Mouse (Mus musculus) limb, embryonic 15.5 days (tissue): ENCODE measurements around the gene Fbxl19. TPM values are rescaled to one million over a fixed set of nuclear protein-coding genes. Genes with fewer than 3 reads are reported as not detected.
A peak's percentile ranks its signal among the peaks of the same experiment; 100 is the strongest.
"Not testable (repeated sequence)": the region's sequence is repeated elsewhere in the genome, so short reads cannot be mapped to it uniquely, and the experiment has no call there.

Experiments
- ATAC-seq: fragments of 200-750 bp; cut with Nextera tagmentation; 2 replicates; pipeline ENCODE4 v1.8.0; 2017; ENCODE audit warnings: low read depth, moderate TSS enrichment; ENCODE audit not compliant: insufficient number of reproducible peaks, low FRiP score, low TSS enrichment
- H3K27ac ChIP-seq: fragments of 300-500 bp; sonication (generic); 2 replicates; pipeline ENCODE4 v1.5.1; 2015; ENCODE audit warnings: moderate library complexity, mild to moderate bottlenecking, inconsistent platforms
- H3K27me3 ChIP-seq: fragments of 300-500 bp; sonication (generic); 2 replicates; pipeline ENCODE4 v1.6.1; 2015; ENCODE audit warnings: inconsistent platforms
- H3K36me3 ChIP-seq: fragments of 300-500 bp; sonication (generic); 2 replicates; pipeline ENCODE4 v1.6.1; 2015; ENCODE audit warnings: inconsistent platforms
- H3K4me1 ChIP-seq: fragments of 300-500 bp; sonication (generic); 2 replicates; pipeline ENCODE4 v1.6.1; 2015; ENCODE audit warnings: inconsistent platforms
- H3K4me2 ChIP-seq: fragments of 300-500 bp; sonication (generic); 2 replicates; pipeline ENCODE4 v1.6.1; 2015; ENCODE audit warnings: mild to moderate bottlenecking, inconsistent platforms
- H3K4me3 ChIP-seq: fragments of 300-500 bp; sonication (generic); 2 replicates; pipeline ENCODE4 v1.5.1; 2015; ENCODE audit warnings: mild to moderate bottlenecking, inconsistent platforms
- H3K9ac ChIP-seq: fragments of 300-500 bp; sonication (generic); 2 replicates; pipeline ENCODE4 v1.6.1; 2015; ENCODE audit warnings: inconsistent platforms
- H3K9me3 ChIP-seq: fragments of 300-500 bp; sonication (generic); 2 replicates; pipeline ENCODE4 v1.6.1; 2016; ENCODE audit warnings: inconsistent platforms
- WGBS: fragments of 180-500 bp; shearing (Covaris S2); methylation state at CpG from one replicate; pipeline ENCODE4 v1.1.7; 2015; 5-methylcytosine and 5-hydroxymethylcytosine counted together
- polyA plus RNA-seq: library from polyadenylated mRNA; unstranded; fragments of >200 nt; fragmentation: Nextera tagmentation; extraction: Ambion mirVana; gene quantifications from 2 replicates; pipeline ENCODE4 v1.2.1, GENCODE M21; 2015

Fbxl19 gene
- polyA plus RNA-seq, 1 experiment from 2014 or later: 4.3 TPM

DNA sequence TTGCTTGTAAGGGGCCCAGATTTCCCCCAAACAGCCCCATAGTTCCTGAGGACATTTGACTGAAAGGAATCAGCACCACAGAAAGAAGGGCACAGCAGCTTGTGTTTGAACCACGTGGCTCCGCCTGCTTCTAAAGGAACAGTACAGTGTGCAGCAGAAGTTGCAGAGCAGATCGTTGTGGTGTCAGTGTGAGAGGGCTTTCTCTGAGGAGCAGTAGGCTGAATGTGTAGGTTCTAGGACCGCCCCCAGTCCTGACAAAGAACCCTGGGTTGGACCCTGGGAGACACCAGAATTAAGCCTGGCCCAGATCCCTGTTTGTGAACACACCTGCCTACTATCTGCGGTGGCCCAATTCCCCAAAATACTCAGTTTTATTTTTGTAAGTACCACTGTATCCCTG is 26.9 kb downstream of the Fbxl19 start:
- Histone ChIP-seq H3K27ac (0 out of 2 replicates have a peak overlapping the region, but pooled peaks have one; percentile 88), H3K4me1 (peaks cover 36% of the 10 kb centered on the region), H3K4me3 (peak overlapping the region; percentile 70; the same call in 1 of the 2 replicates), H3K4me2 (peak overlapping the region; percentile 88; the same call in 1 of the 2 replicates), H3K9ac (no peak overlapping the region), H3K27me3 (no peaks in the 10 kb centered on the region), H3K9me3 (no peaks in the 10 kb centered on the region), H3K36me3 (peaks cover 17% of the 10 kb centered on the region)
- 58% methylated on average over 5 of the region's 5 CpGs for WGBS
- no peak for ATAC-seq

DNA sequence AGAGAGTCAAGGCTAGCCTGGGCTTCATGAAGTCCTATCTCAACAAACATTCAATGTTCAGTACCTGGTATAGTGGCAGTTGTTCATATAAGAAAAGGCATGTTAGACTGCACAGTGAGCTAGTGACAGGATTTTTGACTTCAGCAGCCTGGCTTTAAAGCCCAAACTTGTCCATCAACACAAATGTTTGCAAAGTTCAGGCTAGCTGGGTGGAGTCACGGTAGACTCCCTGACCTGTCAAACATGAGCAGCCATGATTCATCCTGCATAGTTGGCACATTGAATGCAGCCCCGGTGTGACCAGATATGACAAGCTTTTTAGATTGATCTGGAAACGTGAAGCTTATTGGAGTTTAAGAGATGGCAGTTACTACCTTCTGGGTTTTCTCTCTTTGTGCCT is 27.7 kb downstream of the Fbxl19 start:
- H3K36me3 ChIP-seq: peaks cover 12% of the 10 kb centered on the region
- H3K4me2 ChIP-seq: no peak overlapping the region
- H3K4me1 ChIP-seq: peaks cover 36% of the 10 kb centered on the region
- H3K9me3 ChIP-seq: no peaks in the 10 kb centered on the region
- H3K9ac ChIP-seq: no peak overlapping the region
- no peaks in the 10 kb centered on the region for H3K27me3 ChIP-seq
- ATAC-seq: no peak
- H3K27ac ChIP-seq: no peak overlapping the region
- H3K4me3 ChIP-seq: no peak overlapping the region
- 64% methylated on average over 3 of the region's 3 CpGs for WGBS

DNA sequence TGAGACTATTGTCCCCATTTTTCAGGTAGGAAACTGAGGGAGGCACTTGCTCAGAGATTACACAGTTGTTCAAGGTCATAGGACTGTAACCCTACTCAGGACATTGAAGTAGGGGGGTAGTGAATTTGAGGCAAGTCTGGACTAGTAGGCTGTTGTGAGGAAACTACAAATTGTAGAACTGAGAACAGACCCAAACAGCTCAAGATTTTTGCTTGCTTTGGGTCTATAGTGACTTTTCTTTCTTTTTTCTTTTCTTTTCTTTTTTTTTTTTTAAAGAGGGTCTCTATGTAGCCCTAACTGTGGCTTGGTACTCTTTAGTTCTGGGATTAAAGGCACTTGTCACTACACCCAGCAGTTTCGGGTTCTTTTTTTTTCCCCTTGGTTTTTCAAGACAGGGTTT is 28.2 kb downstream of the Fbxl19 start:
- Histone ChIP-seq H3K4me1 (peaks cover 36% of the 10 kb centered on the region), H3K27me3 (no peaks in the 10 kb centered on the region), H3K9me3 (no peaks in the 10 kb centered on the region), H3K4me3 (no peak overlapping the region), H3K36me3 (peaks cover 7% of the 10 kb centered on the region), H3K9ac (no peak overlapping the region), H3K27ac (no peak overlapping the region), H3K4me2 (no peak overlapping the region)
- ATAC-seq: no peak
- WGBS: 78% methylated on average over 1 of the region's 1 CpGs

DNA sequence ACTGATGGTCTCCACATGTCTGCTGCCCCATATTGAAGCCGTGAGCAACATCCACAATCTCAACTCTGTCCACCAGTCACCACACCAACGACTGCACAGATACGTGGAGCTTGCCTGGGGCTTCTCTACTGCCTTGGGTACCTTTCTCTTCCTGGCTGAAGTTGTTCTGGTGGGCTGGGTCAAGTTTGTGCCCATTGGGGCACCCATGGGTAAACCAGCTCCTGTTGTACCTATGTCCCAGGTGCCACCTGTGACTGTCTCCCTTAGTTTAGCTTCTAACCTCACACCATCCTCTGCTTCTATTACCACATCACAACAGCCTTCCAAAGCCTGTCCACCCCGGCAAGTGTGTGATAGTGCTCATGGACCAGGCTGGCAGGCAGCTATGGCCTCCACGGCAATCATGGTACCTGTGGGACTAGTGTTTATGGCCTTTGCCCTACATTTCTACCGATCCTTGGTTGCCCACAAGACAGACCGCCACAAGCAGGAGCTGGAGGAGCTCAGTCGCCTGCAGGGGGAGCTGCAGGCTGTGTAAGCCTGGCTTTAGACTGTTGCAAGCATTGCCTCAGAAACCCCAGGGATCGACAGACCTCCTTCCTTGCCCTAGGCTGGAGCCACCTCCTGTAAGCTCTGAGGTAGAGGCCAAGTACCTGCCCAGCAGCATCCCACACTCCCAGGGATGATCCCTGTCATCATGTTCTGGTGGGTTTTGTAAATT is 29.5 kb downstream of the Fbxl19 start:
- no peak overlapping the region for H3K4me2 ChIP-seq
- no peak overlapping the region for H3K4me3 ChIP-seq
- H3K9ac ChIP-seq: no peak overlapping the region
- ATAC-seq: no peak
- H3K9me3 ChIP-seq: no peaks in the 10 kb centered on the region
- peaks cover 36% of the 10 kb centered on the region for H3K4me1 ChIP-seq
- H3K27me3 ChIP-seq: no peaks in the 10 kb centered on the region
- WGBS: 38% methylated on average over 9 of the region's 9 CpGs
- peaks cover 3% of the 10 kb centered on the region; the same call in 1 of the 2 replicates for H3K36me3 ChIP-seq
- no peak overlapping the region for H3K27ac ChIP-seq

DNA sequence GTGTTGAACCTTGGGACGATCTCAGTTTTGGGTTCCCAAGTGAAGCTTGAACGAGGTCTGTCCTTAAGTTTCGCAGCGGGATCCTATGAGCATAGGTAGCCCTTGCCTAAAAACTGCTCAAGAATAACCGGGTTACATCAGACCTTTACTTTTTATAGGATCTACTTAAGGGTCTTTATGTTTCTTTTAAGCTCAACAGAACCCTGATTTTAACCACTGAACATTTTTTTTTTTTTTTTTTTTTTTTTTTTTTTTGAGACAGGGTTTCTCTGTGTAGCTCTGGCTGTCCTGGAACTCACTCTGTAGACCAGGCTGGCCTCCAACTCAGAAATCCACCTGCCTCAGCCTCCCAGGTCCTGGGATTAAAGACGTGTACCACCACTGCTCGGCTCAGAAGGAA is 31.5 kb downstream of the Fbxl19 start:
- peak overlapping the region; percentile 86 for H3K4me3 ChIP-seq
- H3K27ac ChIP-seq: peak overlapping the region; percentile 99
- H3K9ac ChIP-seq: peak overlapping the region; percentile 85
- ATAC-seq, H3K9me3 ChIP-seq, H3K27me3 ChIP-seq: not testable (repeated sequence)
- H3K36me3 ChIP-seq: peaks cover 21% of the 10 kb centered on the region
- peaks cover 25% of the 10 kb centered on the region for H3K4me1 ChIP-seq
- WGBS: 60% methylated on average over 7 of the region's 7 CpGs
- peak overlapping the region; percentile 76 for H3K4me2 ChIP-seq

DNA sequence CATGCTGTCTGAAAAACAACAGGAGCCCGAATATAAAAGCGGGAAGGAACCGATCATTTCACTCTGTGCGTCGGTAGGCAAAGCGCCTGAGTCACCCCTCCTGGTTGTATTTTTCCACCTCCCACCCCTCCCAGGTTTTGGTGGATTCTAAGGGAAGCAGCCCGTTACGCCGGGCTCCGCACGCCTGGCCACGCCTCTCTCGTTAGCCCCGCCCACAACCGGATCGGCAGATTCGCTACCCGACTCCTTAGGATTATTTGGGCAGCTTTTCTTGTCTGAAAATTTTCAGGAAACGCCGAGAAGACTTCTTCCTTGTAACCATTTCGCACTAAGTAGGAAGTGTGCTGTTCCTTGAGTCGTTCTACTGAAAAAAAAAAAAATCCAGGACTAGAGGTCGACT is 32.1 kb downstream of the Fbxl19 start, which contains the start of gene Setd1a:
Gene Setd1a (plus strand): TSS at position 245 of the 400 bp plus-strand sequence.
- H3K4me3 ChIP-seq: peak within 1 kb of the TSS; percentile 86
- peaks cover 19% of the 10 kb centered on the region for H3K4me1 ChIP-seq
- H3K4me2 ChIP-seq: peak within 1 kb of the TSS; percentile 76
- H3K9me3 ChIP-seq: no peaks in the 10 kb centered on the region
- peaks cover 27% of the 10 kb centered on the region for H3K36me3 ChIP-seq
- peak within 1 kb of the TSS; percentile 99 for H3K27ac ChIP-seq
- WGBS: under 1% methylated on average over 23 of the region's 23 CpGs
- peak; percentile 75 for ATAC-seq
- no peaks in the 10 kb centered on the region for H3K27me3 ChIP-seq
- peak within 1 kb of the TSS; percentile 85 for H3K9ac ChIP-seq

DNA sequence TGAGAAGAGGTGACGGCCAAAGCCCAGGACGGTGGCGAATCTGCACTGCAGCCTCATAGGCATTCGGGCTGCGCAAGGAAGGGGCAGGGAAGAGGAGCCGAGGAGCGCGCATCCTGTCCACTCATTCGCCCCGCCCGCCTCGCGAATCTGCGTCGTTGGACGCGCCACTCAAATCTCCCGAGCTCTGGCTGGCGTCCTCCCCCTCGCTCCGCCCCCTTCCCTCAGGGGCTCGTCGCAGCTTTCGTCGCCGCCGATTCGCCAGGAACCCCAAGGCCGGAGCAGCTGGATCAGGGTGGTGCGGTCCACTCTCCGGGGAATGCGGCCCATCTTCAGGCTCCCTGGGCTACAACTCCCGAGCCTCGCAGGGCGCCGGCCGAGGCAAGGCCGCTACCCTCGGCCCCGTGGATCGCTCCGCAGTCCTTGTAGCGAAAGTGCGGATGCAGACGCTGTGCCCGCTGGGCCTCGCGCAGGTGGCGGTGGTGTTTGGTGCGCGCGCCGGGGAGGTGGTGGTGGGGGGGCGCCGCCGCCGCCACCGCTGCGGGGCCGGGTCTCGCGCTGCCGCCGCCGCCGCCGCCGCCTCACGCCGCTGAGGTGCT is 32.6 kb downstream of the Fbxl19 start:
- Histone ChIP-seq H3K9ac (peak overlapping the region; percentile 85), H3K9me3 (no peaks in the 10 kb centered on the region), H3K4me3 (peak overlapping the region; percentile 86), H3K4me2 (peak overlapping the region; percentile 76), H3K4me1 (peaks cover 19% of the 10 kb centered on the region), H3K27ac (peak overlapping the region; percentile 99), H3K36me3 (peaks cover 31% of the 10 kb centered on the region), H3K27me3 (no peaks in the 10 kb centered on the region)
- under 1% methylated on average over 67 of the region's 70 CpGs for WGBS
- peak; percentile 89 for ATAC-seq

DNA sequence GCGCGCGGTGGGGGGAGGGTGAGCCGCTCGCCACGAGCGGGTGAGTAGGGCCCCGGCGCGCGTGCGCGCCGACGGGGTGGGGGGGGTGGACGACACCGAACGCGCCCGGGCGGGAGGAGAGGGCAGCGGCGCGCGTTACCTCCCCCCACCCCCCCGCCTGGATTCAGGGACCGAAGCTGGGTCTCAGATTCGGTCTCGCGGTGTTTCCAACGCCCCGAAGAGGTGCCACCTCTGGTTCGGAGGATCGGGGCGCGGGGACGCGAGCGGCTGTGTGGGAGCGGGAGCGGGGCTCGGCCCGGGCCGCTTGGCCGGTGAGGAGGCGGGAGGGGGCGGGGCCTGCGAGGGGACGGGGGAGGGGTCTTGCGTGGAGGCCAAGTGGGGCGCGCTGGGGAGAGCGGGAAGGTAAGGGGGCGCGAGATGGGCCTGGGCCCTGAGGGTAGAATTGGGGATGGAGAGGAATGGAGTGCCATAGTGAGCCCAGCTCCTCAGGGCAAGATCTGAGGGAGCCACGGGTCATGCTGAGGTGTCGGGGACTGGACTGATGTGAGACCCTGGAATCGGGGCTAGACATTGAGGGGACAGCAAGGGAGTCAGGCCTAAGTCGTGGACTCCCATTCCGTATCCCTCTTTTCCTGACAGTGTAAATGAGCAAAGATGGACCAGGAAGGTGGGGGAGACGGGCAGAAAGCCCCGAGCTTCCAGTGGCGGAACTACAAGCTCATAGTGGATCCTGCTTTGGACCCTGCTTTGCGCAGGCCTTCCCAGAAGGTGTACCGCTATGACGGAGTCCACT is 33.3 kb downstream of the Fbxl19 start:
- peak overlapping the region; percentile 99 for H3K27ac ChIP-seq
- peaks cover 19% of the 10 kb centered on the region for H3K4me1 ChIP-seq
- peaks cover 38% of the 10 kb centered on the region for H3K36me3 ChIP-seq
- peak overlapping the region; percentile 85 for H3K9ac ChIP-seq
- H3K9me3 ChIP-seq: no peaks in the 10 kb centered on the region
- peak overlapping the region; percentile 76 for H3K4me2 ChIP-seq
- 2% methylated on average over 65 of the region's 66 CpGs for WGBS
- peak overlapping the region; percentile 86 for H3K4me3 ChIP-seq
- H3K27me3 ChIP-seq: no peaks in the 10 kb centered on the region
- ATAC-seq: 0 out of 2 replicates have a peak, but pooled peaks have one; percentile 28

DNA sequence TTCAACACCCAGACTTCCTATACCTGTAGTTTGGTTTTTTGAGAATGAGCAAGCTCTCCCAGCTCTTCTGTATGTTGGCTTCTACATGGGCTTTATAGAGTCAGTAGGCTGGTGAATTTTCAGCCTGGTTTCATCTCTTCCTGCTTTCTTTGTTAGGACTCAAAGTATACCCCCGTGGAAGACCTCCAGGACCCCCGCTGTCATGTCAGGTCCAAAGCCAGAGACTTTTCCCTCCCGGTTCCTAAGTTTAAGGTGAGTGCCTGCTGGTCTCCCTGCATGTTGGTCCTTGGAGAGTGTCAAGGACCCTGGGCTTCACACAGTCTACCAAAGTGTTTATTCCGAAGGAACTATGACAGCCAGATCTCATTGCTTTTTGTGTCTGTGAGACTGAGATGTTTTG is 34.0 kb downstream of the Fbxl19 start:
- Histone ChIP-seq H3K9me3 (no peaks in the 10 kb centered on the region), H3K4me2 (peak overlapping the region; percentile 76), H3K27me3 (no peaks in the 10 kb centered on the region), H3K9ac (peak overlapping the region; percentile 85), H3K27ac (peak overlapping the region; percentile 99; the same call in 1 of the 2 replicates), H3K36me3 (peaks cover 41% of the 10 kb centered on the region), H3K4me1 (peaks cover 19% of the 10 kb centered on the region), H3K4me3 (peak overlapping the region; percentile 86)
- WGBS: 76% methylated on average over 4 of the region's 4 CpGs
- no peak for ATAC-seq

DNA sequence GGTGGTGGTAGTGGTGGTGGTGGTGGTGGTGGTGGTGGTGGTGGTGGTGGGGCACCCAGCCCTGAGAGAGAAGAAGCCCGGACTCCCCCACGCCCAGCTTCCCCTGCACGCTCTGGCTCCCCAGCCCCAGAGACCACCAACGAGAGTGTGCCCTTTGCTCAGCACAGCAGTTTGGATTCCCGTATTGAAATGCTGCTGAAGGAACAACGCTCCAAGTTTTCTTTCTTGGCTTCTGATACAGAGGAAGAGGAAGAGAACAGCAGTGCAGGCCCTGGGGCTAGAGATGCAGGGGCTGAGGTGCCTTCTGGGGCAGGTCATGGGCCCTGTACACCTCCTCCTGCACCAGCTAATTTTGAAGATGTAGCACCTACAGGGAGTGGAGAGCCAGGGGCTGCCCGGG is 41.0 kb downstream of the Fbxl19 start, which contains the start of gene Gm49388:
Gene Gm49388 (plus strand): TSS at position 301 of the 400 bp plus-strand sequence.
- 92% methylated on average over 7 of the region's 7 CpGs for WGBS
- Histone ChIP-seq H3K4me3 (no peak within 1 kb of the TSS), H3K9ac (no peak within 1 kb of the TSS), H3K36me3 (peaks cover 95% of the 10 kb centered on the region), H3K27me3 (no peaks in the 10 kb centered on the region), H3K9me3 (no peaks in the 10 kb centered on the region), H3K4me2 (no peak within 1 kb of the TSS), H3K4me1 (no peaks in the 10 kb centered on the region), H3K27ac (no peak within 1 kb of the TSS)
- no peak for ATAC-seq

DNA sequence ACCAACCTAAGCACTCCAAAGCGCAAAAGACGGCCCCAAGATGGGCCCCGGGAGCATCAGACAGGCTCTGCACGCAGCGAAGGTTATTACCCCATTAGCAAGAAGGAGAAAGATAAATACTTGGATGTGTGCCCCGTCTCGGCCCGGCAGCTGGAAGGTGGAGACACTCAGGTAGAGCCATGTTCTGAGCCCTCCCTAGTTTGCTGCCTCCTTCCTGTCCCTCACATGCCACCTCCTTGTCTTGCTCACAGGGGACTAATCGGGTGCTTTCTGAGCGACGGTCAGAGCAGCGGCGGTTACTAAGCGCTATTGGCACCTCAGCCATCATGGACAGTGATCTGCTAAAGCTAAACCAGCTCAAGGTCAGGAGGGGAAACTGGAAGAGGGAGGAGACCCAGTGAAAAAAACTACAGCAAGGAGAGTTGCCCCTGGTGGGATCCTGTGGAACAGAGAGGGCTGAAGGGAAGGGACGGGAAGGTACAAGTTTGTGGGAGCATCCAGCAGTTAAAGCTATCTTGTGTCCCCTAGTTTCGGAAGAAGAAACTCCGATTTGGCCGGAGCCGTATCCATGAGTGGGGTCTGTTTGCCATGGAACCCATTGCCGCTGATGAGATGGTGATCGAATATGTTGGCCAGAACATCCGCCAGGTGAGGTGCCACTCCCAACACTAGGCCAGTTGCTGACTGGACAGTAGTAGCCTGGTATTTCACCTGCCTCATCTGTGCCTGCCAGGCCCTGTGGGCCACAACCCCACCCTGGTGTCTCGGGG is 52.9 kb downstream of the Fbxl19 start:
- no peak overlapping the region for H3K4me3 ChIP-seq
- peaks cover 89% of the 10 kb centered on the region for H3K36me3 ChIP-seq
- no peak overlapping the region for H3K27ac ChIP-seq
- no peaks in the 10 kb centered on the region for H3K9me3 ChIP-seq
- H3K4me1 ChIP-seq: peaks cover 19% of the 10 kb centered on the region
- H3K9ac ChIP-seq: no peak overlapping the region
- H3K4me2 ChIP-seq: no peak overlapping the region
- ATAC-seq: no peak
- 91% methylated on average over 23 of the region's 23 CpGs for WGBS
- H3K27me3 ChIP-seq: no peaks in the 10 kb centered on the region
